Mouse (Mus musculus) embryo, embryonic 11.5 days (tissue): ENCODE results near the gene Mpeg1.

ENCODE experiments used
- DNase-seq: peaks from one replicate; pipeline ENCODE4 v3.0.0-alpha.2; 2012; ENCODE audit warnings: low read depth, low spot score

The Mpeg1 gene

GRCm38 (mm10) chr19:12464674-12465073, 4.1 kb downstream of the Mpeg1 start:
- no peak for DNase-seq

- no peak for DNase-seq
Observed at GRCm38 (mm10) chr19:12465530-12466144, 5.1 kb downstream of the Mpeg1 start.

- peak; percentile 43 for DNase-seq
Observed at GRCm38 (mm10) chr19:12466204-12466603, 5.6 kb downstream of the Mpeg1 start.

GRCm38 (mm10) chr19:12467436-12467835, 6.9 kb downstream of the Mpeg1 start:
- DNase-seq = no peak

- no peak for DNase-seq
Observed at GRCm38 (mm10) chr19:12471866-12472265, 11.3 kb downstream of the Mpeg1 start.

- no peak for DNase-seq
Observed at GRCm38 (mm10) chr19:12472381-12472976, 11.9 kb downstream of the Mpeg1 start.

GRCm38 (mm10) chr19:12473201-12473641, 12.6 kb downstream of the Mpeg1 start:
- no peak for DNase-seq

- no peak for DNase-seq
Observed at GRCm38 (mm10) chr19:12473951-12474350, 13.4 kb downstream of the Mpeg1 start.

- no peak for DNase-seq
Observed at GRCm38 (mm10) chr19:12475380-12476250, 15.0 kb downstream of the Mpeg1 start.

GRCm38 (mm10) chr19:12476721-12477270, 16.2 kb downstream of the Mpeg1 start:
- DNase-seq = no peak

GRCm38 (mm10) chr19:12478369-12478768, 17.8 kb downstream of the Mpeg1 start:
- DNase-seq = no peak

GRCm38 (mm10) chr19:12483782-12484181, 23.2 kb downstream of the Mpeg1 start:
- DNase-seq = no peak

GRCm38 (mm10) chr19:12484210-12484609, 23.6 kb downstream of the Mpeg1 start:
- DNase-seq = no peak

GRCm38 (mm10) chr19:12485223-12485622, 24.6 kb downstream of the Mpeg1 start:
- DNase-seq = no peak

- no peak for DNase-seq
Observed at GRCm38 (mm10) chr19:12485631-12486030, 25.1 kb downstream of the Mpeg1 start.

GRCm38 (mm10) chr19:12486875-12487274, 26.3 kb downstream of the Mpeg1 start:
- no peak for DNase-seq

- no peak for DNase-seq
Observed at GRCm38 (mm10) chr19:12487511-12488204, 27.1 kb downstream of the Mpeg1 start.

- no peak for DNase-seq
Observed at GRCm38 (mm10) chr19:12488205-12488966, 27.8 kb downstream of the Mpeg1 start.

GRCm38 (mm10) chr19:12488969-12489674, 28.5 kb downstream of the Mpeg1 start:
- DNase-seq = peak; percentile 45
